Mouse (Mus musculus) kidney, postnatal 14 days (tissue): ENCODE measurements around the gene D130043K22Rik.
A peak's percentile ranks its signal among the peaks of the same experiment; 100 is the strongest.

Experiments
- DNase-seq: peaks from one replicate; pipeline ENCODE4 v3.0.0; 2022; ENCODE audit warnings: mixed read lengths

The D130043K22Rik gene

DNA sequence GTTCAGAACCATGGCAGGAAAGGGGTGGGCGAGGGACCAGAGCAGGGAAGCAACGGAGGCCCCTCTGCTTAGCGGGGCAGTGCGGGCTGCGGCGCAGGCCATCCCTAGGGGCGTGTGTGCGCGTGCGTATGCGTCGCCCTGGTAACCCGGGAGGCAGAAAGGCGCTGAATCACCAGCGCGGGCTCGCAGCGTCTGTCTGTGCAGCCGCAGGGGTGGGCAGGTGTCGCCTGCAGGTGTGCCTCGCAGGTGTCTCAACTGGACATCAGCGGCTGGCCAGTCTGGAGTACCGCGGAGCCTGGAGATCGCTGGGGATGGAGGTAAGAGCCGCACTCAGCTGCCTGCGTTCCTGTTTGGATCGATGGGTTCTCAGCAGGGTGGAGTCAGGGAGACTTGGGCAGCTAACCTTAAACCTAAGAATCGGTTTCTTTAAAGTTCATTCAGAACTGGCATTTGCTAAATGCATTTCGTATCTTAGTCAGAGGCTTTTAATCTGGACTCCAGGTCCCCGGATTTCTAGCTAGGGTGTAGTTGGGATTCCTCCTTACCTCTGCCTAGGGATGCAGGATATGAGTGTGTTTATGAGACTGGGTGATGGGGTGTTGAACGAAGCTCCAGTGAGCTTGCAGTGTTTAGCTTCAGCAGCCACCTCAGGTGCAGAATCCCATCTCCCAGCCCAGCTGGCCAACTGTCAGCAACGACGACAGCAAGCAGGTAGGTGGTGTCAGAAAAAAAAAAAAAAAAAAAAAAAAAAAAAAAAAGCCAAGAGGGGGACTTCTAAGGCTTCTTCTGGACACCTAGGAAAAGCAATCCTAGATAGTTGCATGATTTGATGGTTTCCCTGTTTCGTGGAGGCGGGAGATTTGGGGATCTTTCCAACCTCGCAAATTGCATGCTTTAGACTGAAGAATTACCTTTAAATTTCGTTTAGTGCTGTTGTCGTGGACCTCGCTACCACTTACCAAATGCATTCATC, at the start of gene D130043K22Rik:
Gene D130043K22Rik (plus strand): TSS at position 153 of the 973 bp plus-strand sequence.
- peak; percentile 45 for DNase-seq

- no peak for DNase-seq
Measured at GRCm38 (mm10) chr13:24798686-24799085, 46.2 kb upstream of the D130043K22Rik start.

DNA sequence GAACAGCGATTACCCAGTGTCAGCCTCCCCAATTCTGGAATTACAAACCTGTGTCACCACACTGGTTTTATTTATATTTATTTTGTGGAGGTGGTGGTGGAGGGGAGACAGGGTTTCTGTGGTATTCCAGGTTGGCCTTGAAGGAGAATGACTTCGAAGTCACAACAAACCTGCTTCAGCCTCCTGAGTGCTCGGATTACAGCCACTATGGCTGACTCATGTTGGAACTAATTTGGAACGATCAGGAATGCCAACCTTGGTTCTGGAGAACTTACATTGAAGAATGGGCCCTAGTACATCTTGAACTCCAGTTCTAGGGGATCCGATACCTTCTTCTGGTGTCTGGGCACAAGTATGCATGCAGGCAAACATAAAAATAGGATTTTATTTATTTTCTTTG, 45.6 kb upstream of the D130043K22Rik start:
- DNase-seq, result no peak

GRCm38 (mm10) chr13:24799925-24800673, 44.8 kb upstream of the D130043K22Rik start:
- peak; percentile 49 for DNase-seq

- peak; percentile 97 for DNase-seq
Measured at GRCm38 (mm10) chr13:24800674-24801307, 44.1 kb upstream of the D130043K22Rik start.

DNA sequence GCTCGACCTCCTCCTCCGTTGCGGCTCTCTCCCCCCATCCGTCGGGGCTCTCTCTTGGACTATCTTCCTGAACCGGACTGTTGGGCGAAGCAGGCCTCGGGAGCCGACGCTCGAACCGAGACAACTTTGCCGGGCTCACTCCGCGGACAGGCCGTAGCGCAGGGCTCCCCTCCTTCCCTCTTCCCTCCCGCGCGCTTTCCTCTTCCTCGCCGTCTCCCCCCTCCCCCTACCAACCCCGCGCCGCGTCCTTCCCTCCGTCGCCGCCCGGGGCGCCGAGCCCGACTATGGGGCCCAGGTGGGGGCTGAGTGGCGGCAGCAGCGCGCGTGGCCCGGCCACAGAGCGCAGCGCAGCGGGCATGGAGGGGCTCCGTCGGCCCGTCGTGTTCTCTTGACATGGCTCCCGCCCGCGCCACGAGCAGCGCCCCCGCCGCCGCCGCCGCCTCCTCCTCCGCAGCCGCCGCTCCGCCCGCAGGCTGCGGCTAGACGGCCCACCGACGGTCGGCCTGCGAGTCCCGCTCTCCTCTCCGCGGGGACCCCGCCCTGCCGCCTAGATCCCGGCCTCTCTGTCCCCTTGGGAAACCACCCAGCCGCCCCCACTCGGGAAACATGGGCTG, 43.5 kb upstream of the D130043K22Rik start, which contains the start of gene BC005537:
Gene BC005537 (plus strand): TSS at position 350 of the 614 bp plus-strand sequence.
- peak; percentile 60 for DNase-seq

DNA sequence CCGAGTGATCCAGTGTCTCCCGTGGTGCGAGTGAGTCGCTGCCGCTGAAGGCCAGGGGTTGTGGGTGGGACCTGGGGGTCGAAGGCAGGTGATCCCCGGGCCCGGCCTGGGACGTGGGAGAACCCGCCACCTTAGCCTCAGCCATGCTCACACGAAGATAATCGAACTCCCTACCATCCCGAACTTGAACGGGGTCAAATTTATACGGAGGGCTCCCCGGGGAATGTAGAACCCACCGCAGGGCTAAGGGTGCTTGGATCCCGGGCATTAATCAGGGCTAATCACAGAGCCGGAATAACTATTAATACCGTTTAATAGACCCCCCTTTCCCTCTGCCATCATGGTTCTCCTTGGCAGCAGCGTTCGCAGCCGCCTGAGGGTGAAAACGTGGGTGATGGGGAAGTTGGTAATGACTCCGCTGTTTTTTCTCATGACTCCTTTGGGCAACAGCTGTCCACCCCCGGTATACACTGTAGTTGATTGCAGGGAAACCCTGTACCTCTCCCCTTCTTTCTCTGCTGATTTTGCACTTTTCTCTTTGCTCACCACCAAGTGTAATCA, 42.7 kb upstream of the D130043K22Rik start:
- peak; percentile 23 for DNase-seq

DNA sequence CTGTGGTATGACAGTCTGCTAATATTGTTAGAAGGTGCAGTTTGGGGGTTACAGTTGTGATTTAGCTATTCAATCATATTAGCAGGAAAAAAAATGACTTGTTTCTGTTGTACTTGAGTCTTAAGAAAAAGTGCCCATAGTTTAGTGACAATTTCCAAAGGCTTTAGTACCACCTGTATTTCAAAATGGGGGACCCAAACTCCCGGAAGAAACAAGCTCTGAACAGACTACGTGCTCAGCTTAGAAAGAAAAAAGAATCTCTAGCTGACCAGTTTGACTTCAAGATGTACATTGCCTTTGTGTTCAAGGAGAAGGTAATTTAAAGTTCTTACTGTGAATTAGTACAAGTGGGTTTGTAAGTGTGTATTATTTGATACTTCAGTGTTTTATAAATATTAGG, 41.7 kb upstream of the D130043K22Rik start:
- DNase-seq, result no peak

DNA sequence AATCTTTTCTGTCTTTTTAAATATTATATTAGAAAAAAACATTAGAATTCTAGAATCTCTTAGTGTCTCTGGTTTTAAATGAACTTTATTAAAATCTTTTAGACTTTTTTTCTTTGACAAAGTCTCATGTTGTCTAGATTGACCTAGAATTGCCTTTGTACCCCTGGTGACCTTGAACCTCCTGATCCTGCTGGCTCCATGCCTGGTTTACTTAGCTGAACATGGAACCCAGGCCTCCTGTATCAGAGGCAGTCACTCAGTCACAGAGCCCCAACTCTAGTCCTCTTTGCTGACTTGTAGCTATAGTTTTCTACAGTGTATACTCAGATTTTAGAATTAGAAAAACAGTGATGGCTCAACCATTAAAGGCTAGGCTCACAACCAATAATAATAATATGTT, 38.9 kb upstream of the D130043K22Rik start:
- peak; percentile 43 for DNase-seq

- DNase-seq, result no peak
Measured at GRCm38 (mm10) chr13:24812521-24812920, 32.4 kb upstream of the D130043K22Rik start.

- DNase-seq, result no peak
Measured at GRCm38 (mm10) chr13:24814616-24815015, 30.3 kb upstream of the D130043K22Rik start.

DNA sequence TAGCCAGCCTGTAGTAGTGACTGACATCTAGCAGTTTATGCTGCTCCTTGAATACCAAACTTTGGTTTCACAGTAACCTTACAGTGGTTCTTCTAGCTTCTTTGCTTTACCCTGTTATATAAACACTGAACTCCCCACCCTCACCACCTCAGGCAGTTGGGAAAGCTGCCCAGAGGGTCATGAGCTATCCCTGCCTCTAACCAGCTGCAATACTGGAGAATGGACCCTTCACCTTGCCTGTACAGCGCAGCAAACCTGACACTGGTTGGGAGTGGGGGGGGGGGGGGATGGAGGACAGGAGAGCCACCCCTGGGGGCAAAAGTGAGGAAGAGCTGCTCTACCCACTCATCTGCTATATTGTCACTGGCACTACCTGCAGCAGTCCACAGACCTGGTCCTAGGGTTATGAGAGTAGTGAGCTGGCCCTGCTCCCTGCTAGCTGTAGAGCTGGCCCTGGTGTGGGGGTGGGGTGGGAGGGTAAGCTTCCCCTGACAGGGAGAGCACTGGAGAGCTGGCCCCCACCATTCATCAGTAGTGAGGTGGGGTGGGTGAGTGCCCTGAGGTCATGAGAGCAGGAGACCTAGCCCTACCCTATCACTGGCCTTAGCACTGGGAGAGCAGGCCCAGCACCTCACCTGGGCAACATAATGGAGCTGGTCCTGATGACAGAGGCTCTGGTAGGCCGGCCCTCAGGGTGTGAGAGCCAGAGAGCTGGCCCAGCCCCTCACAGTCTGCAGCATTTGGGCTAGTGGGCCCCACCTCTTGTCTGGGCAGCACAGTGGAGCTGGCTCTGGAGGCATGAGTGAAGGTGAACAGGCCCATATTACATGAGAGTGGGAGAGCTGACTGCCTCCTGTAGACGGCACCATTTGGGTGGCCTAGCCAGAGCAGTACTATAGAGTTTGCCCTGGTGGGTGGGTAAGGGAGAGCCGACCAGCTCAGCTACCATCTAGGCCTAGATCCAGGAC, 28.5 kb upstream of the D130043K22Rik start:
- peak; percentile 47 for DNase-seq

DNA sequence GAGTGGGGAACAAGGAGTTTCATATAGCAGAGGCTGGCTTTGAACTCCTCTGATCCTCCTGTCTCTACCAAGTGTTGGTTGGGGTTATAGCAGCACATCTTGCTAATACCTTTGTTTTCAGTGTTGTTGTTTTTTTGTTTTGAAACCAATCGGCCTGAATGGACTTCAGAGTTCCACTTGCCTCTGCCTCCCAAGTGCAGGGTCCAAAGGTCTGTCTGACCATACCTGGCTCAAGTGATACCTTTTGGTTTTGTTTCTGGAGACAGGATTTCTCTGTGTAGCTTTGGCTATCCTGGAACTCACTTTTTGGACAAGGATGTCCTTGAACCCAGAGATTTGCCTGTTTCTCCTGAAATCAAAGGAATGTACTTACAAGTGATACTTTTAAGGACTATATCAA, 25.0 kb upstream of the D130043K22Rik start:
- no peak for DNase-seq

DNA sequence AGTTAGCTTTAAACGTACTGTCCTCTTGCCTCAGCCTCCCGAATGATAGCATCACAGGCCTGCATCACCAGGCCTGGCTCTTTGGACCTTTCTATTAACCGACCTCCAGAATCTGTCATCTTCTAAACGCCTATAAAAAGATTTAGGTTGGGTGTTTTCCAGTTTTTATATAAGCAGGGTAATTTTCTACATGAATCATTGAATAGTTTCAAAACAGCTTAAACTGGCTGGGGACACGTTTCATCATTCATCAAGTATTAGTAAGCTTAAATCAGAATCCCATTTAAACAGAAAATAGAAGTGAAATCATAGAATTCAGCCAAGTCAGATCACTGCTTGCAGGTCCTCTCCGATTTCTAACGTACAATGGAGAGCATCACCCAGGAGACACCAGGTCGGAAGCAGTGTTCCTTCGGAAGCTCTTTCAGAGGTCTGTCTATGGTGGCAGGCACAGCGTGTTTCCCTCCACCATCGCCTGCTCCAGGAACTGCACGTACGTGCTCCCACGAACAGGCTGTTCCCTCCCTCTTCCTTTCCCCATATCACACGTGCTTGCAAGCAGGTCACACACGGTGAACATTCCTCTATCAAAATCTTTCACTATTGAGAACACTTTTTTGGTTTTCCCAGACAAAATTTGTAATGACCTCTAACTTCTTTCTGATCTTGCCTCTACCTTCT, 22.1 kb upstream of the D130043K22Rik start:
- DNase-seq, result no peak

DNA sequence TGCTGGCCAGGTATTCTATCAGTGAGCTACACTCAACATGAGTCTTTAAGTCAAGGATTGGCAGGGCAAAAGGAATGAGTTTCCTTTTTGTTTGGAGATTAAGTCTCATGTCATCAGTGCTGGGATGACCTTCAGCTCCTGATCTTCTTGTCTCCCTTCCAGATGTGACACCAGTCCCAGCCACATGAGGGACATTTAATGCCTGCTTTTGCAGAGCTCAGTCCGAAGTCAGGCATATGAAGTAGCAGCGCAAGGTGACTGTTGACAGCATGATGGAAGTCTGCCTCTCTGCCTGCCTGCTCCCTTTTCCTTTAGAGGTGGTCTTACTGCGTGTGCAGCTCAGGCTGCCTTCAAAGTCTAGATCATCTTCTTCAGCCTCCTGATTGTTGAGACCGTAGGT, 20.3 kb upstream of the D130043K22Rik start:
- no peak for DNase-seq

DNA sequence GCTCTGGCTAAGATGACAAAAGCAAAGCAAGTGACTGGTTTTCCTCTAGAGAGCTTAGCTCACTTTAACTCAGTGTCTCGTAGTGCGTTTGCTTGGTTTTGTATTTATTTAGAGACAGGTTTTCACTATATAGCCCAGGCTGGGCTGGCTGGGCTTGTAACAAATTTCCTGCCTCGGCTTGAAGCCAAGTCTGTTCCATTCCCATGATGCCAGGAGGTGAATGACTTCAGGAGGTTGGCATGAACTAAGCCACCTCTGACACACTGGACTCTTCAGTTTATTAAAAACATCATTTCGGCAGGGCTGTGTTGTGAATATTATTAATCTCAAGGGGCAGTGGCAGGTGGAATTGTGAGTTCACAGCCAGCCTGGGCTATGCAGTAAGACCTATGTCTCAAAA, 19.3 kb upstream of the D130043K22Rik start:
- peak; percentile 40 for DNase-seq

DNA sequence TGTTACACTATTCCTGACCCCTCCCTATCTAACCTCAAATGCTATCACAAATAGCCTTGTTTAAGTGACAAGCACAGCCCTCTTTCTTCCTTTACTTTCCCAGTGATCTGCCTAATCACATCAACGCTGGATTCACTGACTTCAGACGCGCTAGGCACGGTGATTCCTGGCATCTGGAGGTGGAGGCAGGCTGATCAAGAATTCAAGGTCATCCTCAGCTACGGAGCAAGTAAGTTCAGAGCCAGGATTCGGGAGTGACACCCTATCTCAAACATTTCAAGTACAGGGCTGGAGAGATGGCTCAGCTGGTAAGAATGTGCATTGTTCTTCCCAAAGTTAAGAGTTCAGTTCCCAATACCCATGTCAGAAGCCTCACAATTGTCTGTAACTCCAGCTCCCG, 18.8 kb upstream of the D130043K22Rik start:
- no peak for DNase-seq

- DNase-seq, result peak; percentile 24
Measured at GRCm38 (mm10) chr13:24830756-24831352, 14.1 kb upstream of the D130043K22Rik start.

DNA sequence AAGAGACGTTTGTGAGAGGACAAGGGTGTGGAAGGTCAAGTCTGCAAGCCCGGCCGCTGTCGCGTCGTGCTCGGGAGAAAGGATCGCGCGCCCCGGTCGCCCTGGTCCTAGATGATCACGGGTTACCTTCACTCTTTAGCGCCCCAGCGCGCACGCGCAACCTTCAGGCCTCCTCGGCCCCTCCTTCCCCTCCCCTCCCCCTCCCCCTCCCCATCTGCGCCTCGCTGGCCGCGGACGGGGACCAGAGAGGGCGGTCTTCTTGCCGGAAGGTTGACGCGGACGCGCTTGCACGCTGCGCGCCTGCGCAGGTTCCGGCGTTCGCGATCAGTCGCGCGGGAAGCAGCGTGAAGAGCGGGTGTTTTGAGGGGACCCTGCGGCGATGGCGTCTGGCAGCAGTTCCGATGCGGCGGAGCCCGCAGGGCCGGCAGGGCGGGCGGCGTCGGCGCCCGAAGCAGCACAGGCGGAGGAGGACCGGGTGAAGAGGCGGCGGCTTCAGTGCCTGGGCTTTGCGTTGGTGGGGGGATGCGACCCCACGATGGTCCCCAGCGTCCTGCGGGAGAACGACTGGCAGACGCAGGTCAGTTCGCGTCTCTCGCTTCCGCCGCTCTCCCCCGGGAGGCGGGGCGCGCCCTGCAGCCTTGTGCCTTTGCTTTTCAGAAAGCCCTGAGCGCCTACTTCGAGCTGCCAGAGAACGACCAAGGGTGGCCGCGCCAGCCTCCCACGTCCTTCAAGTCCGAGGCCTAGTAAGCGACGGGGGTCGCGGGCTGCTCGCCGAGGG, 13.4 kb upstream of the D130043K22Rik start, which contains the start of the genes Acot13 and Tdp2:
Gene Acot13 (minus strand): TSS at position 188 of the 778 bp plus-strand sequence.
Gene Tdp2 (plus strand): TSS at position 327 of the 778 bp plus-strand sequence.
- peak; percentile 97 for DNase-seq
